Mouse (Mus musculus): ENCODE data around the gene Pih1d1. TPM values are rescaled to one million over a fixed set of nuclear protein-coding genes. Genes with fewer than 3 reads are reported as not detected.
"Not testable (repeated sequence)": the region's sequence is repeated elsewhere in the genome, so short reads cannot be mapped to it uniquely, and the experiment has no call there.

Pih1d1 gene
- total and polyA plus RNA-seq, 3 experiments: 37.4 to 69.3 (median 50.3) TPM

DNA sequence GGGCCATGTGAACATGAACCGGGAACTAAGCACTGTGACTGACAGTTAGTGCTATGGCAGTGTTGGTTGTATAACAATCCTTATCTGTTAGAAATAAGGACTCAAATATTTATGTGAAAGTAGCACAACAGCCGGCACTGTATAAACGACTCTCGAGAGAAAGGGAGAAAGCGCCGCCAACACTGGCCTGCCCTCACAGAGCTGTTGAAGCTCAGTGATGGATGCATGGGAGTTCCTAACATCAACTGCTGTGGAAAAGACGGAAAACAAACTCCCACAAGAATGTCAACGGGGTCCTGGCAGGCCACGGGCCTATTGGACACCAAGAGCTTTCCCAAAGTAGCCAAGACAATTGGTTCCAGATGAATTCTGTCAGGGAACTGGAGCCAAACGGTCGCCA, 2.8 kb upstream of the Pih1d1 start:
- Histone ChIP-seq H3K79me2 (replicated peaks; ENCODE audit: control insufficient read depth, extremely low read depth, insufficient read depth, poor library complexity, severe bottlenecking) (no peaks in the 10 kb centered on the region), H3K9ac (ENCODE audit: insufficient read depth, low read depth) (no peak overlapping the region), H3K4me3 (replicated peaks in 1 of 3; ENCODE audit: low read depth in 2 of 3, low read length in 2 of 3, poor library complexity in 1 of 3) (no peak overlapping the region), H3K4me2 (ENCODE audit: insufficient read depth, low read depth, poor library complexity, severe bottlenecking) (no peak overlapping the region), H3K27me3 (replicated peaks) (no peaks in the 10 kb centered on the region), H3K4me1 (ENCODE audit: control insufficient read depth in 1 of 2, insufficient read depth in 2 of 2) (peaks cover 5 to 38% of the 10 kb centered on the region in 2 experiments), H3K36me3 (replicated peaks in 1 of 2; ENCODE audit: control insufficient read depth in 1 of 2, insufficient read depth in 1 of 2, low read length in 1 of 2) (peaks cover 0 to 40% of the 10 kb centered on the region in 2 experiments), H3K9me3 (replicated peaks; ENCODE audit: low read length) (no peaks in the 10 kb centered on the region), H3K27ac (ENCODE audit: insufficient read depth, low read depth) (no peak overlapping the region)
- no peak for TF ChIP-seq CHD1 (IDR thresholded peaks at IDR 0.05; ENCODE audit: low read depth, low read length)
- no peak for TF ChIP-seq MYC (IDR thresholded peaks at IDR 0.05; ENCODE audit: low read depth, low read length)
- no peak for TF ChIP-seq MEF2A (IDR thresholded peaks at IDR 0.05; ENCODE audit: borderline replicate concordance, low read depth, low read length)
- TF ChIP-seq E2F4 (IDR thresholded peaks at IDR 0.05; ENCODE audit: insufficient replicate concordance, low read depth, low read length): no peak
- TF ChIP-seq IRF4 (IDR thresholded peaks at IDR 0.05; ENCODE audit: low read depth, low read length): no peak
- TF ChIP-seq USF1 (IDR thresholded peaks at IDR 0.05; ENCODE audit: low read depth, low read length): no peak
- TF ChIP-seq JUN (IDR thresholded peaks at IDR 0.05; ENCODE audit: insufficient read depth, low read depth, low read length): no peak
- no peak for TF ChIP-seq POLR2AphosphoS2 (IDR thresholded peaks at IDR 0.05; ENCODE audit: low read depth, low read length)
- TF ChIP-seq CHD2 (IDR thresholded peaks at IDR 0.05; ENCODE audit: low read length): no peak
- no peak for TF ChIP-seq RCOR1 (conservative IDR thresholded peaks at IDR 0.05; ENCODE audit: low read depth, low read length)
- TF ChIP-seq GABPA (IDR thresholded peaks at IDR 0.05; ENCODE audit: insufficient replicate concordance, low read depth, low read length): no peak
- TF ChIP-seq UBTF (IDR thresholded peaks at IDR 0.05; ENCODE audit: low read depth, low read length): no peak
- TF ChIP-seq EP300 (IDR thresholded peaks at IDR 0.05; ENCODE audit: low read length): no peak
- TF ChIP-seq ZNF384 (IDR thresholded peaks at IDR 0.05; ENCODE audit: low read depth, low read length): no peak
- no peak for TF ChIP-seq KAT2A (IDR thresholded peaks at IDR 0.05; ENCODE audit: insufficient replicate concordance, low read length)
- TF ChIP-seq NELFE (IDR thresholded peaks at IDR 0.05; ENCODE audit: low read depth, low read length): no peak
- no peak for DNase-seq (ENCODE audit: extremely low read depth)
- in situ Hi-C loops (cut with MboI; ENCODE audit: low pct_ligation_motif_present, low pct_unique_long_range_greater_than_20kb, low sequenced_read_pairs): no loop called here
- dilution Hi-C loops (cut with MboI; ENCODE audit: extremely low pct_ligation_motif_present, extremely low pct_unique_long_range_greater_than_20kb, low sequenced_read_pairs): no loop called here

DNA sequence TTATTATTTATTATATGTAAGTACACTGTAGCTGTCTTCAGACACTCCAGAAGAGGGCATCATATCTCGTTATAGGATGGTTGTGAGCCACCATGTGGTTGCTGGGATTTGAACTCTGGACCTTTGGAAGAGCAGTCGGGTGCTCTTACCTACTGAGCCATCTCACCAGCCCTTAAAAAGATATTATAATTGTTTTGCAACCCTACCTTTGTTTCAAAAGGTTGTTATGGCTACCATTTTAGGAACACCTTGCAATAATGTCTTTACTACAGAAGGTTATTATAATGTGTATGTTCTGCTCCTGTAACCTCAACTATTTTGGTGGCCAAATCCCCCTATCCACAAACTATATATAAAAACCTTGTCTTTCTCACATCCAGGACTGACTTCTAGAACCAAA, 1.1 kb upstream of the Pih1d1 start:
- H3K27me3 ChIP-seq (replicated peaks); dilution Hi-C loops (cut with MboI; ENCODE audit: extremely low pct_ligation_motif_present, extremely low pct_unique_long_range_greater_than_20kb, low sequenced_read_pairs); H3K9me3 ChIP-seq (replicated peaks; ENCODE audit: low read length); H3K9ac ChIP-seq (ENCODE audit: insufficient read depth, low read depth); H3K79me2 ChIP-seq (replicated peaks; ENCODE audit: control insufficient read depth, extremely low read depth, insufficient read depth, poor library complexity, severe bottlenecking); DNase-seq (ENCODE audit: extremely low read depth); H3K27ac ChIP-seq (ENCODE audit: insufficient read depth, low read depth); in situ Hi-C loops (cut with MboI; ENCODE audit: low pct_ligation_motif_present, low pct_unique_long_range_greater_than_20kb, low sequenced_read_pairs): not testable (repeated sequence)
- TF ChIP-seq CTCF (conservative IDR thresholded peaks at IDR 0.05 in 1 of 2, IDR thresholded peaks at IDR 0.05 in 1 of 2; ENCODE audit: low read depth in 2 of 2, low read length in 2 of 2) (0 out of 4 replicates have a peak, but pooled peaks of 1 of the 2 experiments have one; percentile 10), TBP (conservative IDR thresholded peaks at IDR 0.05; ENCODE audit: low read depth, low read length) (peak; percentile 60; the same call in 1 of the 2 replicates)
- H3K4me1 ChIP-seq (ENCODE audit: control insufficient read depth in 1 of 2, insufficient read depth in 2 of 2): peaks cover 5 to 38% of the 10 kb centered on the region in 2 experiments
- 0 out of 2 replicates have a peak overlapping the region, but pooled peaks have one; percentile 78 for H3K4me2 ChIP-seq (ENCODE audit: insufficient read depth, low read depth, poor library complexity, severe bottlenecking)
- peaks cover 0 to 35% of the 10 kb centered on the region in 2 experiments for H3K36me3 ChIP-seq (replicated peaks in 1 of 2; ENCODE audit: control insufficient read depth in 1 of 2, insufficient read depth in 1 of 2, low read length in 1 of 2)
- H3K4me3 ChIP-seq (replicated peaks in 1 of 3; ENCODE audit: low read depth in 2 of 3, low read length in 2 of 3, poor library complexity in 1 of 3): peak overlapping the region in 1 of 3 experiments; percentile 74
